Mouse (Mus musculus) liver, embryonic 16.5 days (tissue): ENCODE results near the gene Zcchc14. TPM values are rescaled to one million over a fixed set of nuclear protein-coding genes. Genes with fewer than 3 reads are reported as not detected.
A peak's percentile ranks its signal among the peaks of the same experiment; 100 is the strongest.

ENCODE experiments used
- ATAC-seq: fragments of 200-750 bp; cut with Nextera tagmentation; 2 replicates; pipeline ENCODE4 v1.8.0; 2017; ENCODE audit warnings: low read depth, mild to moderate bottlenecking, moderate number of reproducible peaks, moderate library complexity
- H3K27ac ChIP-seq: fragments of 300-500 bp; sonication (generic); 2 replicates; pipeline ENCODE4 v1.5.1; 2014; ENCODE audit warnings: mild to moderate bottlenecking, low read length
- H3K27me3 ChIP-seq: fragments of 300-500 bp; sonication (generic); 2 replicates; pipeline ENCODE4 v1.6.1; 2014; ENCODE audit warnings: low read depth, low read length, mixed read lengths; ENCODE audit not compliant: control insufficient read depth, insufficient read depth
- H3K36me3 ChIP-seq: fragments of 300-500 bp; sonication (generic); 2 replicates; pipeline ENCODE4 v1.6.1; 2014; ENCODE audit warnings: mild to moderate bottlenecking; ENCODE audit not compliant: control insufficient read depth, insufficient read depth
- H3K4me1 ChIP-seq: fragments of 300-500 bp; sonication (generic); 2 replicates; pipeline ENCODE4 v1.6.1; 2014; ENCODE audit warnings: low read depth, low read length, mixed read lengths; ENCODE audit not compliant: control insufficient read depth
- H3K4me2 ChIP-seq: fragments of 300-500 bp; sonication (generic); 2 replicates; pipeline ENCODE4 v1.6.1; 2014; ENCODE audit warnings: low read depth, low read length, mixed read lengths
- H3K4me3 ChIP-seq: fragments of 300-500 bp; sonication (generic); 2 replicates; pipeline ENCODE4 v1.5.1; 2014; ENCODE audit warnings: low read depth, mild to moderate bottlenecking, low read length
- H3K9ac ChIP-seq: fragments of 300-500 bp; sonication (generic); 2 replicates; pipeline ENCODE4 v1.6.1; 2014; ENCODE audit warnings: low read depth, low read length
- H3K9me3 ChIP-seq: fragments of 300-500 bp; sonication (generic); replicated peaks from 2 replicates; pipeline ENCODE4 v1.6.1; 2016; ENCODE audit warnings: low read length; ENCODE audit not compliant: control insufficient read depth
- WGBS: fragments of 180-500 bp; shearing (Covaris S2); extraction: QIAGEN DNeasy Blood & Tissue Kit; methylation state at CpG from one replicate; pipeline ENCODE4 v1.1.7; 2014; ENCODE audit not compliant: insufficient replicate concordance; 5-methylcytosine and 5-hydroxymethylcytosine counted together
- polyA plus RNA-seq: library from polyadenylated mRNA; unstranded; fragments of >200 nt; fragmentation: Nextera tagmentation; extraction: Ambion mirVana; gene quantifications from 2 replicates; pipeline ENCODE4 v1.2.1, GENCODE M21; 2015

The Zcchc14 gene
- polyA plus RNA-seq, 1 experiment from 2014 or later = 1.6 TPM

GRCm38 (mm10) chr8:121577751-121578675, 74.7 kb downstream of the Zcchc14 start:
- peak overlapping the region; percentile 83 for H3K9ac ChIP-seq
- H3K4me2 ChIP-seq = peak overlapping the region; percentile 99
- H3K4me3 ChIP-seq = peak overlapping the region; percentile 87
- WGBS = 2% methylated on average over 44 of the region's 44 CpGs
- no peaks in the 10 kb centered on the region for H3K27me3 ChIP-seq
- H3K27ac ChIP-seq = peak overlapping the region; percentile 61
- ATAC-seq = no peak
- peaks cover 48% of the 10 kb centered on the region for H3K4me1 ChIP-seq
- no peaks in the 10 kb centered on the region for H3K9me3 ChIP-seq
- no peaks in the 10 kb centered on the region for H3K36me3 ChIP-seq

GRCm38 (mm10) chr8:121575661-121576060, 77.0 kb downstream of the Zcchc14 start:
- Histone ChIP-seq H3K9ac (no peak overlapping the region), H3K9me3 (no peaks in the 10 kb centered on the region), H3K4me3 (no peak overlapping the region), H3K4me1 (peaks cover 55% of the 10 kb centered on the region), H3K27ac (no peak overlapping the region), H3K36me3 (no peaks in the 10 kb centered on the region), H3K4me2 (no peak overlapping the region), H3K27me3 (no peaks in the 10 kb centered on the region)
- no peak for ATAC-seq
- WGBS = 66% methylated on average over 3 of the region's 3 CpGs

DNA sequence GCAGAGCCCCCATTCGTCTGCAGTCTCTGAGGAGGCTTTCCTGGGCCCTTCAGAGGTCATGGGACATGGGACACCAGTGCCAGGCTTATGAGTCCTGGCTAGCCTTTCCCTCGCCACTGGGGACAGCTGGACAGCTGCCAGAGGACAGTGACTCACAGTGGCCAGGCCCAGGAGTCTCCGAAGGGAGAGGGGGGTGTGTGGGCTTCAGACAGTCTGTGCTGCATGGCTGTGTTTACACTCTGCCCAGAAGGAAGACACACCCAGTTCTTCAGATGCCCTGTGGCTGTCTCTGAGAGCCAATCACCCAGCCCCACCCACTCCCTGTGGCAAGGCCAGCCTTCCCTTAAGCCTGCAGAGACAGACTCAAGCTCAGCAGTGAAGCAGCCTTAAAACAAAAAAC, 79.4 kb downstream of the Zcchc14 start:
- peak; percentile 66 for ATAC-seq
- Histone ChIP-seq H3K4me3 (no peak overlapping the region), H3K27ac (no peak overlapping the region), H3K27me3 (no peaks in the 10 kb centered on the region), H3K36me3 (no peaks in the 10 kb centered on the region), H3K9me3 (no peaks in the 10 kb centered on the region), H3K4me1 (peaks cover 33% of the 10 kb centered on the region), H3K9ac (no peak overlapping the region), H3K4me2 (no peak overlapping the region)
- 46% methylated on average over 3 of the region's 3 CpGs for WGBS

DNA sequence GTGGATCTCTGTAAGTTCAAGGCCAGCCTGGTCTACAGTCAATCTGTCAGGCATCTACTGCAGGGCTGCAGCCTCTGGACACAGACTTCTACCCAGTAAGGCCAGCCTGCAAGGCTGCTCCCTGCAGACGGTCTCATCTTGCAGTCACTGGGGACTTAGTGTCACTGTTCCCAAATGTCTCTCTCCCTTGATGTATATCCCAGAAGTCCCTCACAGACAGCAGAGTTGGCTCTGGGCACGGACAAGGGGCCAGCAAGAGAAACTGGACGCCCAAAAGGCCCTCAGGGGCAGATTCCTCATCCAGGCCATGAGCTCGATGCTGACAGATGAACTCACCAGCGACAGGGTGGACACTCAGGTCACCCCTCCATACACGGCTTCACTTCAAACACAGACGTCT, 80.6 kb downstream of the Zcchc14 start:
- ATAC-seq = no peak
- Histone ChIP-seq H3K27ac (no peak overlapping the region), H3K4me2 (no peak overlapping the region), H3K36me3 (no peaks in the 10 kb centered on the region), H3K4me3 (no peak overlapping the region), H3K9me3 (no peaks in the 10 kb centered on the region), H3K27me3 (no peaks in the 10 kb centered on the region), H3K9ac (no peak overlapping the region), H3K4me1 (peaks cover 23% of the 10 kb centered on the region)
- WGBS = 76% methylated on average over 7 of the region's 7 CpGs

- peaks cover 17% of the 10 kb centered on the region for H3K4me1 ChIP-seq
- no peaks in the 10 kb centered on the region for H3K9me3 ChIP-seq
- 60% methylated on average over 17 of the region's 17 CpGs for WGBS
- peak overlapping the region; percentile 53 for H3K4me2 ChIP-seq
- ATAC-seq = no peak
- no peaks in the 10 kb centered on the region for H3K36me3 ChIP-seq
- peak overlapping the region; percentile 24 for H3K27ac ChIP-seq
- no peaks in the 10 kb centered on the region for H3K27me3 ChIP-seq
- no peak overlapping the region for H3K9ac ChIP-seq
- H3K4me3 ChIP-seq = peak overlapping the region; percentile 39
Measured at GRCm38 (mm10) chr8:121570801-121571200, 81.9 kb downstream of the Zcchc14 start.

DNA sequence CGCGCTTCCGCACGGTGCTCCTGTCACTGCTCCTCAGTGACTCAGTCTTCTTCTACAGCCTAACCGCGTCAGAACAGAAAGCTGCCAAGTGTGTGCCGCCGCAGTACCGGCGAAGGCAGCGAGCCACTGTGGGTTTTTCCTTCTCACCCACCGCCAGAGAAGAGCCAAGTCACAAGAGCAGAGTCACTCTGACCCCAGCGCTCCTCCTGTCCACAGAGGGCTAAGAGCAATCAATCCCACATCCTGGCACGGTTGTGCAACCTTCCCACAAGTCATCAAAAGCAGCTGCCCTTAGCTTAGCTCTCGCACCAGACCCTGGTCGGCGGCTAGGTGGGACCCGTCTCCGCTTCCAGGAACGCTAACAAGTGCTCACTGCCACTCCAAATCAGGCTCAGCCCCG, 82.4 kb downstream of the Zcchc14 start:
- H3K9ac ChIP-seq = no peak overlapping the region
- no peaks in the 10 kb centered on the region for H3K36me3 ChIP-seq
- H3K4me2 ChIP-seq = peak overlapping the region; percentile 53
- peak overlapping the region; percentile 38 for H3K27ac ChIP-seq
- H3K4me1 ChIP-seq = peaks cover 17% of the 10 kb centered on the region
- ATAC-seq = peak; percentile 59
- peak overlapping the region; percentile 39 for H3K4me3 ChIP-seq
- no peaks in the 10 kb centered on the region for H3K9me3 ChIP-seq
- H3K27me3 ChIP-seq = no peaks in the 10 kb centered on the region
- 39% methylated on average over 21 of the region's 21 CpGs for WGBS

DNA sequence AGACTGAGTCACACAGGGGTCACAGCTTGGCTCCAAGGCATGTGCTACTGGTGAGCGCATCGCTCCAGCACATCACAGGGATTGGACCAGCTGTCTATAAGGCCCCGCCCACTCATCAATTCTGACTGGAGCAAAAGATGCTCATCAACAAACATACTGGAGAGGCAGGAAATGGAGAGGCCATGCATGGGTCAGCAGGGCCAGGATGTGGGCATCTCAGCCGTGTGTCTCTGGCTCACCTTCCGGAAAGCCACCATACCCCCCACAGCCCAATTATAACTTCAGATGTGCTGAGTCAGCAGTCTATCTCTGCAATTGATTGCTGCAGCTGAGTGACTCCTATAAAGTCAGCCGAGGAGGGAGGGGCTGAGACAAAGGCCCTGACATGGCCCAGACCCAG, 84.4 kb downstream of the Zcchc14 start:
- Histone ChIP-seq H3K9me3 (no peaks in the 10 kb centered on the region), H3K27ac (no peak overlapping the region), H3K4me1 (peaks cover 11% of the 10 kb centered on the region), H3K4me3 (no peak overlapping the region), H3K36me3 (no peaks in the 10 kb centered on the region), H3K9ac (no peak overlapping the region), H3K4me2 (no peak overlapping the region), H3K27me3 (no peaks in the 10 kb centered on the region)
- 66% methylated on average over 6 of the region's 6 CpGs for WGBS
- no peak for ATAC-seq

- H3K36me3 ChIP-seq = no peaks in the 10 kb centered on the region
- 72% methylated on average over 6 of the region's 6 CpGs for whole genome bisulfite sequencing
- H3K4me3 ChIP-seq = no peak overlapping the region
- no peak overlapping the region for H3K27ac ChIP-seq
- no peak overlapping the region for H3K4me2 ChIP-seq
- H3K27me3 ChIP-seq = no peaks in the 10 kb centered on the region
- no peaks in the 10 kb centered on the region for H3K9me3 ChIP-seq
- no peak for ATAC-seq
- peaks cover 2% of the 10 kb centered on the region for H3K4me1 ChIP-seq
- H3K9ac ChIP-seq = no peak overlapping the region
Measured at GRCm38 (mm10) chr8:121563701-121564100, 89.0 kb downstream of the Zcchc14 start.

DNA sequence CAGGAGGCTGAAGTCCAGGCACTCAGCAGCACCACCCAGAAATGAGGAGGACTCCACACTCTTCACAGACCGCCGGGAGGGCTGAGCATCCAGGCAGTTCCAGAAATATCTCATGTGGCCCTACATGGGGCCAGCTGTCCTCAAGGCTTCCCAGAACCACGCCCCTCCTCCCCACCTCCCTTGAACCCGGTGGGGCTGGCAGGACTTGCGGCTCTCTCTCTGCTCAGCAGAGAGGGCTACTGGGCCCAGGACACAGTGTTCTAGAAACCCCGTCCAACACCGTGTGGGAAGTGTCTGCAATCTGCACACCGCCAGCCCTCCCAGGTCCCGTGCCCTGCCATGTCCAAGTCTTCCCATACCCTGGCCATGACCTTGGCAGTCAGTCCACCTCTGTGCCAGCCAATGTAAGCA, 89.8 kb downstream of the Zcchc14 start:
- H3K27ac ChIP-seq = no peak overlapping the region
- H3K27me3 ChIP-seq = no peaks in the 10 kb centered on the region
- H3K9ac ChIP-seq = no peak overlapping the region
- H3K4me1 ChIP-seq = peaks cover 2% of the 10 kb centered on the region
- no peak overlapping the region for H3K4me3 ChIP-seq
- H3K36me3 ChIP-seq = no peaks in the 10 kb centered on the region; the same call in 1 of the 2 replicates
- H3K4me2 ChIP-seq = no peak overlapping the region
- 65% methylated on average over 9 of the region's 9 CpGs for WGBS
- ATAC-seq = no peak
- no peaks in the 10 kb centered on the region for H3K9me3 ChIP-seq
